Mouse (Mus musculus) skeletal muscle tissue, adult 2 months (tissue): ENCODE data around the gene Diaph3.
"Not testable (repeated sequence)": the region's sequence is repeated elsewhere in the genome, so short reads cannot be mapped to it uniquely, and the experiment has no call there.

Source experiments
- DNase-seq: peaks from one replicate; pipeline ENCODE4 v3.0.0-alpha.2; 2012; ENCODE audit warnings: low read depth, low spot score

The Diaph3 gene

DNA sequence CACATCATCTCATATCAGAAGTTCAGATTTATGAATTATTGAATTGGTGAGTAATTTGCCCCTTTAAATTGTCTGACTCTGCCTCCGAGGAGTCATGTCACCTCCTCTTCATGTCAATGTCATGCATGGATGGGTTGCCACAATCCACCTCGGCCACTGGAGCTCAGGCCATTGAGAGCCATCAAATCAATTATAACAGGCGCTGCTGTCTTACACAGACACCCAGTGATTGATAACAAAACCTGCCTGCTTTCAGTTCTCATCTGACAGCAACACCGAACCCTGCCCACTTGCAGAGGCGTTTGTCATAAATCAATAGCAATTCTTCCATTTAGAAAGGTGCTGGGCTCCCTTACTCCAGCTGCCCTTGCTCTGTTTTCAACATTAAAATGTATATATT, 402.1 kb downstream of the Diaph3 start:
- DNase-seq: no peak

GRCm38 (mm10) chr14:86736646-86737045, 404.4 kb downstream of the Diaph3 start:
- DNase-seq: no peak

GRCm38 (mm10) chr14:86731300-86731699, 409.7 kb downstream of the Diaph3 start:
- DNase-seq: no peak

GRCm38 (mm10) chr14:86729617-86730098, 411.4 kb downstream of the Diaph3 start:
- DNase-seq: no peak

GRCm38 (mm10) chr14:86727538-86728045, 413.4 kb downstream of the Diaph3 start:
- no peak for DNase-seq

DNA sequence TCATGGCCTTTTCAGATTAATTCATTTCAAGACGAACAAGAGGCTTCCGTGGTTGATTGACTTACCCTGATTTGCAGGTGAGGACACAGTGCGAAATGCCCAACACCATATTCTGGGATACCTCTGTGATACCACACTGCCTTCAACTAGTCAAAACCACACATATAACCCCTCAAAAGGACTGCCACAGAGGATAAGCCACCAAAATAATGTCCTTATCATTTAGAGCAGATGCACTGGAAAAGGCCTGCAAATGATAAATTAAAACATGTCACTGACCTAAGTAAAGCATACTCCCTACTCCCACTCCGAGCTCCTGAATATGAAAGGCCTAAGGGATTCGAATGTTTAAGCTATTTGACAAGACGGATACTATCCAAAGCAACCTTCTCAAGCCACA, 419.3 kb downstream of the Diaph3 start:
- no peak for DNase-seq

- no peak for DNase-seq
Measured at GRCm38 (mm10) chr14:86721082-86721481, 420.0 kb downstream of the Diaph3 start.

- not testable (repeated sequence) for DNase-seq
Measured at GRCm38 (mm10) chr14:86720408-86720807, 420.6 kb downstream of the Diaph3 start.

DNA sequence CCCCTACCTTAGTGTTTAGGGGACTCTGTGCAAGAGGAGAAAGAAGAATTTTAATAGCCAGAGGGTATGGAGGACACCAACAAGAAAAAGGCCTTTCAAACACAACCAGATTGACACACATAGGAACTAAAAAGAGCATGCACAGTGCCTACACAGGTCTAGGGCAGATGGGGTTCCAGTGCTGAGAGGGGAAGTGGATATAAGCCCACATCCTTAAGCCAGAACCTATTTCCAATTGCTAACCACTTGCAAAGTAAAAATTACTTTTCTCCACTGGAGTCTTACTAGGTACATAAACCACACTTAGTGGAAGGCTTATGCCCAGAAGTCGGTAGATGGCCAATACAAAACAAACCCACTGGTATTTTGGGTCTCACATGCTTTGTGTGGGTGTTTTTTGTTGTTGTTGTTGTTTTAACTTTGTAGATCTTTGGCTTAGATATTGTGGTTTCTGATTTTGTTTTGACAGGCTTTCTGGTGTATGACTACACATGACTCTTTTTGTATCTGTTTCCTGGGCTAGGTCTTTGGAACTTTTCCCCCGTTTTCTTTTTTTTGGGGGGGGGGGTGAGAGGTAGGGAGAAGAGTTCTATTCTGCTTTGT, 426.8 kb downstream of the Diaph3 start:
- no peak for DNase-seq

GRCm38 (mm10) chr14:86704080-86704479, 437.0 kb downstream of the Diaph3 start:
- no peak for DNase-seq

- no peak for DNase-seq
Measured at GRCm38 (mm10) chr14:86701145-86701544, 439.9 kb downstream of the Diaph3 start.

- DNase-seq: no peak
Measured at GRCm38 (mm10) chr14:86697887-86698286, 443.1 kb downstream of the Diaph3 start.

DNA sequence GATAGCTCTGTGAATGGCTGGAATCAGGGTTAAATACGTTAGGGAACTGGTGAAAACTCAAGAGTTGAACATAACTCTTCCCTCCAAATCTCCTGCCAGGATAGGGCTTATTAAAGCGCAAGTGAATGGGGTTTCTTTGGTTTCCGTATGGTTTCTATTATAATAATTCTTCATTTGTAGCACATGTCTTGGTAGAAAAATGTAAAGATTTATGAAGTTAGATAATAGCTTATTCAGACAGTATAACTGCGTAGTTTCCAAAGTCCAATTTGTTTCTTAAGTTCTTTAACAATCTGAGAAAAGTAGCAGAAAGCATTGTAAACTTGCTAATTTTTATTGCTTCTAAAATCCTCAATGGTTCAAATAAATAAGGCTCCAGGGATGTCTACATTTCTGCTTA, 448.3 kb downstream of the Diaph3 start:
- no peak for DNase-seq

DNA sequence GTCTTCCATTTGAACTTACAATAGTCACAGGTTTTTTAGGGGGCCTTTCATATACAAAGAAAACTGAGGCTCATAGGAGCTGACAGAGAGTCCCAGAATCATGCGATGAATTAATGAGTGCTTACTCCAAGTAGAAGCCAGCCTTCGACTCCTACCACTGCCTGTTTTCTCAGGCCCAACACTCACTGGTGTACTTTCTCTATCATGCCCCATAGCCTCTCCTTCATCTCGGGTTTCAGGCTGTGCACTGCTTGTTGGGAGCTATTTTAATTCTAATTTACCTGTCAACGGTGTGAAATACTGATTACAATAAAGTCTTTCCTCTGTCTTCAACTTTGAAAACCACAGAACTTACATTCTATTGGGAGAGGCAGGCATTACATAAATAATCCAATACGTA, 449.7 kb downstream of the Diaph3 start:
- no peak for DNase-seq

GRCm38 (mm10) chr14:86684585-86685503, 456.2 kb downstream of the Diaph3 start:
- DNase-seq: no peak

- no peak for DNase-seq
Measured at GRCm38 (mm10) chr14:86681951-86682350, 459.1 kb downstream of the Diaph3 start.

DNA sequence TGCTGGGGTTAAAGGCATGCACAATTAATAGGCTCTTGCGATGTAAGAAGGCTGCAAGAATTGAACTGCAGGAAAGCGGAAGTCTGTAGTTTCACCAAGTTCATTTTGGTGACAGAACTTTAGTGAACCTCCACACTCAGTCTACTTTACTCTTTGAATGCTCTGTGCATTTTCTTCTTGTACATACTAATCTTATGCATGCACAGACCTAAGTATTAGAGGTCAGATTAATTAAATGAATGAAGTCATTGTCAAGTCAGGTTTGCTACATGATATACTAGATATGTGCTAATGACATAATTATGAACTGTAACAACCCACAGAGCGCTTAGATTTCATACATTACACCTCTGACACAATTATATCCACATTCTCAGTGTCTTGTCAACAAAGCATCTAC, 462.0 kb downstream of the Diaph3 start:
- no peak for DNase-seq

DNA sequence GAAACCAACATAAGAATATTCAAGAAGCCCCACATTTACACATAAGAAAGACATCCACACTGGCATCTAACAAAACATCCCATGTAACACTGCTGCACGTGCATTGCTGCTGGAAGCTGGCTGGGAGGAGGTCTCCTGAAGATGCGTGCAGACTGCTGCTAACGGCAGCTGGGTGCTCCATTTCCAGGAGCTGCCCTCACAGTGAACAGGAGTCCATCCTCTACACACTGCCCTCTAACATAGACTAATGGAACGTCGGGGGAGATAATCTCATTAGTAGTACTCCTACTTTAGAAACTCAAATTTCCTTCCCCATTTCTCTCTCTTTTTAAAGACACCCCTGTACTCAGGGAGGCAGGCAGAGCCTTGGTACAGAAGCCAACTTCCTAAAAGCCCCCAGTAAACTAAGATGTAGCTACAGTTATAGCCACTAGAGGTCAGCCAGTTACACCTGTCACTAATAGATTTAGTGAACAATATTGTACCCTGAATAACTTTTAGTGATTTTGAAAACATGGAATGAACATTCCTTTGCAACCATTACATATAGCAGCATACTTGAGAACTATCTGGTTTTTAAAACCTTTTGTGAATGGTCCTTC, 462.8 kb downstream of the Diaph3 start:
- DNase-seq: no peak

GRCm38 (mm10) chr14:86677015-86677414, 464.0 kb downstream of the Diaph3 start:
- no peak for DNase-seq

GRCm38 (mm10) chr14:86675314-86675713, 465.7 kb downstream of the Diaph3 start:
- no peak for DNase-seq

- no peak for DNase-seq
Measured at GRCm38 (mm10) chr14:86662846-86663245, 478.2 kb downstream of the Diaph3 start.

GRCm38 (mm10) chr14:86660556-86660955, 480.5 kb downstream of the Diaph3 start:
- DNase-seq: no peak
